Mouse (Mus musculus) neural tube, postnatal 0 days (tissue): ENCODE data around the gene Myd88. TPM values are rescaled to one million over a fixed set of nuclear protein-coding genes. Genes with fewer than 3 reads are reported as not detected.

Source experiments
- polyA plus RNA-seq: library from polyadenylated mRNA; unstranded; fragments of >200 nt; fragmentation: Nextera tagmentation; extraction: Ambion mirVana; gene quantifications from 2 replicates; pipeline ENCODE4 v1.2.1, GENCODE M21; 2015

Gene Myd88
- polyA plus RNA-seq, result 6.7 and 7.3 TPM in 2 replicates

DNA sequence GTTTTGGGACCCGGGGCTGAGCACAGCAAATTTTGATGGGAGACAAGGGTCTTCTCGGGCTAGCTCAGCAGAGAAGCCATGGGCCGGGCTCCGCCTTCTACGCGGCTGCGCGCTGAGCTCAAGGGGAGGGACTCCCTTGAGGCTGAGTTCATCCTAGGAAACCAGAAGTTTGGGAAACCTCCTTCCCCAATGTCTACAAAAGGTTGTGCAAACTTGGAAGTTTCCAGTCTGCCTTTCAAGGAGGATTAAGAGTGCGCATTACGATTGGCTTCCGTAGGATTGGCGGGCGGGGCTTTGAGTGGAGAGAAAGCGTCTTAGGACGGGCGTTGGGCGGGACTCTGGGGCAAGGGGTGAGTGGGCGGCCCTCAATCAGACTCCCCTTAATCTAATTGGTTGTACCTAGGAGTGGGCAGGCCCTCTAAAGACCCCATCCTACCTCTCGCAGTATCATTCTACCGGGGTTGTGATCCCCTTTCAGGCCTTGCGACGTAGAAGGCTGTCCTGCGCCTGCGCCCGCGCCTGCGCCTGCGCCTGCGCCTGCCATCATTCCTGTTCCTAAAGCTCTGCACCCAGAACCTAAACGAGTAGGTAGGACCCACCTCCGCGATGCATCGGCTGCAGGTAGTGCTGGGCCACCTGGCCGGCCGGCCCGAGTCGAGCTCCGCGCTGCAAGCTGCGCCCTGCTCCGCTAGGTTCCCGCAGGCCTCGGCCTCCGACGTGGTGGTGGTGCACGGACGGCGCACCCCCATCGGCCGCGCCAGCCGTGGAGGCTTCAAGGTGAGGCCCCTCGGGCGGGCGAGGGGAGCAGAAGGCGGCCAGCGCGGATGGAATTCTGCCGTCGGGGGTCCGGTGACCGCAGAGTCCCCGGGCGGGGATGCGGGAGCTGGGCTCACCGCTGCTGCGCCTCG lies at the start of gene Myd88:
Myd88 (minus strand) TSS at position 503 of the 908 bp plus-strand sequence.

DNA sequence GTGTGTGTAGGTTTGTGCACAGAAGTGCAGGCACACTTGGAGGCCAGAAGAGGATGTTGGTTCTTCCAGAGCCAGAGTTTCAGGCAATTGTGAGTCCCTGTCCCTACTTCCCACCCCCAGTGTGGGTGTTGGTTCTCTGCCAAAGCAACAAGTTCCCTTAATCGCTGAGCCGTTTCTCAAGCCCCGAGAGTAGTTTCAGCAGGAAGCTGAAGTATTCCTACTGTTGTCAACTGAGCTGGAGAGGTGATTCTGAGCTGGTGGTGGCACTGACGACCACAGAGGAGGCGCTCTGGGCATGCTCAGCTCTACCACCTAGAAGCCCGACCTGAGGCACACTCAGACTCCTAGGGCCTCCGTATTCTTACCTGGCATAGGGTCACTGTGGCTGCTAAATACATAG lies 24.1 kb upstream of the Myd88 start, which contains the start of gene Slc22a14:
Slc22a14 (minus strand) TSS at position 270 of the 400 bp plus-strand sequence.

DNA sequence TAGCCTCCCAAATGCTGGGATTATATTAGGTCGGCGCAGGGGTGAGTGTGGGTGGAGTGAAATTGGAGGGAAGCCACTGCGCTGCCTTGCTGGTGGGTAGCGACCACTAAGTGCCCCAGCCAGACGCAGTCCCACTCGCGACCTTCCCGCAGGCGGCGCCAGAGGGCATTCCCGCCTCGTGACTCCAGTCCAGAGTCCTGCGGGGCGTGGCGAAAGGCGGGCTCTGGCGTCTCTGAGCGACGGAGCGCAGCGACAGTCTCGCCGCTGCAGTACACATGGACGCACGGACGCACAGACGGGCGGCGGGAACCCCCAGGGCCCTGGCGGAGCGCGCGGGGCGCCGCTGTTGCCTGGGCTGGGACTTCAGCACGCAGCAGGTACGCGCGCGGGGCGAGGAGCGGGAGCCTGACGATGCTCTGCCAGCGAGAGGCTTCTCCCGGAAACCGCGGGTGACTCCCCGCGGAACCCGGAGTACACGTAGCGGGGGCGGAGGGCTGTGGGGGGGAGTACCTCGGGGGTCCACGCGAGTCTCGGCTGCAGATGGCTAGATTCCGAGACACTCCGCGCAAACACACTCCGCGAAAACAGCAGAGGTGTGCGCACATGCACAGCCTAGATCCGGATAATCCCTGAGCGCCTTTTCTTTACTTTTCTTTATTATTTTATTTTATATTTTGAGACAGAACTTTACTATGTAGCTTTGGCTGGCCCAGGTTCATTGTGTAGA lies 16.3 kb upstream of the Myd88 start, which contains the start of gene Xylb:
Xylb (plus strand) TSS at position 51 of the 727 bp plus-strand sequence.

DNA sequence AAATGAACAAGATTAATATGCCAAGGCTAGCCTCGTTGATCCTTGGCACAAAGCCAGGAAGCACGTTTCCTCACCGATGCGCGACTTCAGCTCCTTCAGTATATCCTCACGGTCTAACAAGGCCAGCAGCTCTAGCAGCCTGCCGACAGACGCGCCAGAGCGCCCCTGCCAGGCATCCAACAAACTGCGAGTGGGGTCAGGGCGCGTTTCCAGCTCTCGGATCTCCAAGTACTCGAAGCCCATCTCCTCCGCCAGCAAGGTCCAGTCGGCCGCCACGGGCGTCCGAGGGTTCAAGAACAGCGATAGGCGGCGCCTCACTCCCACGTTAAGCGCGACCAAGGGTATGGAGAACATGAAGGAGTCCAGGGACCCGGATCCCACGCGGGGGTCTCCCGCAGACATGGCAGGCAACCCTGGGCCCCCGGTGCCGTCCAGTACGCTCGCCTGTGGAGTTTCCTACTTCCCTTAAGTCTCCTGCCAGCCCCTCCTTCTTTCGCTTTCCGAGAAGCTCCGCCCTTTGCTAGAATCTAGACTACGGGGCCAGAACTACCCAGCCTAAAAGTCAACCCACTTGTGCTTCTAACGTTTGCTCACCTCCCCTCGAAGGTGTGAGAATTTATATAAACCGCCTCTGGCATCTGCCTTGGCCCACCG lies 1.5 kb downstream of the Myd88 start, which contains the start of gene Acaa1a:
Acaa1a (plus strand) TSS at position 119 of the 654 bp plus-strand sequence.

DNA sequence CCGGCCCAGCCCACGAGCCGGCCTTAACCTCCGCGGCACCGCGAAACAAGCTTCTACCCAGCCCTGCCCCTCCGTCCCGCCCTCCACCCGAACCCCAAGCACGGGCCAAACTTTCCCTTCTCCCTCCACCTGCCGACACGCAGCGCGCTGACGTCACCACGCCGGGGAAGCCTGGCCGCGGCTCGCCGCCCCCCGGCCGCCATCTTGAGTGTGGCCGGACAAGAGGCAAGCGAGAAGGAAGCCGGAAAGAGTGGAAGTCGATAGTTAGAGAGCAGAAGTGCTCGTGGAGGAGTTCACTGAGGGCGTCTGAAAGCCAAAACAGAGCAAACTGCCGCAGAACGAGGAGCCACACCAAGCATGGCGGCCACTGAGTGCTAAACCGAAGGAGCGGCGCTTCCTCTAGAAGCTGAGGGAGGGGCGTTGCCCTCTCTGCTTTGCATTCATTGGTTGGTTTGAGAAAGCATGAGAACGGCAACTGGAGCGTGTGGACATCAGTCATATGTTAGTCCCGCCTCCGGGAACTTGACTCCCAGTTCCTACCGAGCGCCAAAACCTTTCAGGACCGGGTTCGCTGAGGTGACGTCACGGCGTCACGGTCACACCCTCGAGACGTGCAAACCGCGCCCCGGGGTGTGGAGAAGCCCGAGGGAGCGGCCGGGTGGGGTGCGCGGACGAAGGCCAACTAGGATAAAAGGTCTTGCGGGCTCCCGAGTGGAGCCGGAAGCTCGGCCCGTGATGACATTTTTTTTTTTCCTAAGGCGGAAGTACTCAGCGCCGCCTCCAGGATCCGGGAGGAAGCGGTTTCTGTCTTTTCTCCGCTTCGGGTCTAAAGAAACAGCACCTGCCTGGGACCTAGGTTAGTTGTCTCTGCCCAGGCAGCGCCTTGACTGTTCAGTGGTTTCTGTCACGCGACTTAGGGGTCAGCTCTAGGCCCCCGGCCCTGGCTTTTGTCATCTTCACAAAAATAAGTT lies 18.6 kb downstream of the Myd88 start, which contains the start of gene Oxsr1:
Oxsr1 (minus strand) TSS at position 139 of the 971 bp plus-strand sequence.

Other genes with a start within 250 kb of the Myd88 start
- gene Plcd1, start 247.9 kb downstream of the Myd88 start, polyA plus RNA-seq, result 10.2 and 14.7 TPM in 2 replicates
- gene Dlec1, start 238.9 kb downstream of the Myd88 start, polyA plus RNA-seq, result 0.84 and 1.2 TPM in 2 replicates
- gene Acaa1b, start 184.3 kb downstream of the Myd88 start, polyA plus RNA-seq, result 5.2 and 5.3 TPM in 2 replicates
- not detected in 2 replicates for gene Gm47289, start 182.2 kb downstream of the Myd88 start, polyA plus RNA-seq
- not detected in 2 replicates for gene Slc22a13, start 132.3 kb downstream of the Myd88 start, polyA plus RNA-seq
- gene Oxsr1, start 19.0 kb downstream of the Myd88 start, polyA plus RNA-seq, result 11.4 and 13.6 TPM in 2 replicates
- gene Acaa1a, start 1.7 kb downstream of the Myd88 start, polyA plus RNA-seq, result 86.4 and 96.2 TPM in 2 replicates
- 2.9 and 3.5 TPM in 2 replicates for gene Xylb, start 16.0 kb upstream of the Myd88 start, polyA plus RNA-seq
- gene Slc22a14, start 24.1 kb upstream of the Myd88 start, polyA plus RNA-seq, result 0.18 TPM in 1 of 2 replicates, not detected in the other
- 27.3 and 30.3 TPM in 2 replicates for gene Acvr2b, start 60.7 kb upstream of the Myd88 start, polyA plus RNA-seq
- gene Exog, start 103.5 kb upstream of the Myd88 start, polyA plus RNA-seq, result 33.4 and 34.5 TPM in 2 replicates
- 0.36 and 0.43 TPM in 2 replicates for gene Scn5a, start 237.6 kb upstream of the Myd88 start, polyA plus RNA-seq